9 mouse cellular contexts compared by ENCODE assay signal in the genomic region with DNA sequence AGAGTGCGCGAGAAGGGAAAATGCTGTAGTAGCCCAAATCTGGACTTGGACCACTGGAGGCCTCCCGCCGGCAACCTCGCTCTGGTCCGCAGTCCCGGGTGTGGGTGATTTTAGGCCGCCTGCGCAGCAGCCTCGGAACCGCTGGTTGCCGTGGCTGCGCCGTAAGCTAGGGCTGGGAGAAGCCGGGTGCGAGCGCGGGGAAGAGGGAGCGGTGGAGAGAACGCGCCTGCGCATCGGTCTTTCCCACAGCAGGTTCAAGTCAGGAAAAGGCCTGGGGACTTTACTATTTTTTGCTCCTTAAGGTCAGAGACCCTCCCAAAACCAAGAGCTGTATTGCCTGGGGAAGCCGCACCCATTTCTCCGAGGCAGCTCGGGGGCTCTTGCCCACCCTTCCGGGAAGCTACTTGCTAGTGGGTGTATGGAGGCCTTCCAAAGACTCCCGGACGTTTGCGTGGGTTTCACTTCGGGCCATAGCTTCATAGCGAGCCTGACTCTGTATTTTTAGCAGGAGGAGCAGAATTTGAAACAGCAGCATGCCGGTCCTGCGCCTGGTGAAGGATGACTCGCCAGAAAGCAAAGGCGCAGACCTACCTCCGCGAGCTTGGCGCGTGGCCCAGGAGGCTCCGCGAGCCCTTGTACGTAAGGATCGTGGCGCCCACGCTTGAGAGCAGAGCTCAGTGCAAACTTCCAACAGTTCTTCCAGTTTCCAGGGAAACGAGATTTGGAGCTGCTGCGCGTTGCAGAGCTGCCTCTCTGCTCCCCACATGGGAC. TPM values are rescaled to one million over a fixed set of nuclear protein-coding genes. Genes with fewer than 3 reads are reported as not detected.
DNase-seq lines count a peak whose midpoint lies in the region; ATAC-seq and TF ChIP-seq lines count a peak whose summit lies in the region.
"Had no signal": no experiment of that assay in that cellular context is flagged by ENCODE, and none has a peak within 500 bp of the region (broad histone marks: within the 10 kb centered on the region; RNA-seq: fewer than 3 reads in every experiment).

No protein-coding gene starts in this region.

- WGBS in thymus, adult 2 months: 1% methylated on average over 49 of the region's 49 CpGs
- WGBS in heart, embryonic 10.5 days: 1% methylated on average over 49 of the region's 49 CpGs
- WGBS in kidney, embryonic 16.5 days: under 1% methylated on average over 49 of the region's 49 CpGs
- WGBS in limb, embryonic 14.5 days: under 1% methylated on average over 49 of the region's 49 CpGs
- WGBS in midbrain, embryonic 15.5 days: under 1% methylated on average over 49 of the region's 49 CpGs

- peak overlapping the region; percentile 57 for H3K4me2 ChIP-seq in kidney, embryonic 16.5 days (replicated peaks; ENCODE audit: low read depth, low read length)
- peak overlapping the region; percentile 94 for H3K4me2 ChIP-seq in limb, embryonic 14.5 days (replicated peaks; ENCODE audit: low read depth, low read length, severe bottlenecking)
- H3K4me2 ChIP-seq in midbrain, embryonic 15.5 days: peak overlapping the region; percentile 95

- H3K27me3 ChIP-seq in thymus, adult 2 months (ENCODE audit: control insufficient read depth, insufficient read depth, low read length): peaks cover 25% of the 10 kb centered on the region
- H3K27me3 ChIP-seq in heart, embryonic 10.5 days (ENCODE audit: insufficient read depth, poor library complexity, severe bottlenecking): peaks cover 100% of the 10 kb centered on the region
- peaks cover 92% of the 10 kb centered on the region for H3K27me3 ChIP-seq in kidney, embryonic 16.5 days (ENCODE audit: insufficient read depth, low read length)
- H3K27me3 ChIP-seq in limb, embryonic 14.5 days (ENCODE audit: control insufficient read depth, insufficient read depth, low read length): peaks cover 83% of the 10 kb centered on the region
- H3K27me3 ChIP-seq in midbrain, embryonic 15.5 days (replicated peaks): peaks cover 78% of the 10 kb centered on the region
- no peaks in the 10 kb centered on the region for H3K27me3 ChIP-seq in testis, adult 2 months (ENCODE audit: control insufficient read depth, insufficient read depth, low read length)

- H3K9ac ChIP-seq in kidney, embryonic 16.5 days (replicated peaks; ENCODE audit: low read length): no peak overlapping the region
- H3K9ac ChIP-seq in limb, embryonic 14.5 days (ENCODE audit: low read depth, low read length, severe bottlenecking): 0 out of 2 replicates have a peak overlapping the region, but pooled peaks have one; percentile 28
- peak overlapping the region; percentile 34 for H3K9ac ChIP-seq in midbrain, embryonic 15.5 days

- ATAC-seq in kidney, embryonic 16.5 days (ENCODE audit: low FRiP score, low TSS enrichment): no peak
- no peak for ATAC-seq in limb, embryonic 14.5 days (ENCODE audit: low FRiP score, low read depth)
- peak; percentile 58 for ATAC-seq in midbrain, embryonic 15.5 days (replicated peaks)
- ATAC-seq: Patski had no signal

- no peak for TF ChIP-seq CTCF in thymus, adult 2 months (IDR thresholded peaks at IDR 0.05; ENCODE audit: borderline replicate concordance, control insufficient read depth, extremely low read depth, insufficient read depth, low read length, poor library complexity)
- TF ChIP-seq CTCF in testis, adult 2 months (IDR thresholded peaks at IDR 0.05; ENCODE audit: control insufficient read depth, insufficient read depth, insufficient replicate concordance, low read depth, low read length): no peak

- H3K4me3 ChIP-seq in thymus, adult 2 months (ENCODE audit: control insufficient read depth, insufficient read depth, low read length): peak overlapping the region; percentile 30
- H3K4me3 ChIP-seq in heart, embryonic 10.5 days: peak overlapping the region; percentile 71
- peak overlapping the region; percentile 46 for H3K4me3 ChIP-seq in kidney, embryonic 16.5 days (ENCODE audit: low read length)
- H3K4me3 ChIP-seq in limb, embryonic 14.5 days (replicated peaks; ENCODE audit: low read length): peak overlapping the region; percentile 41
- H3K4me3 ChIP-seq in midbrain, embryonic 15.5 days: peak overlapping the region; percentile 86
- H3K4me3 ChIP-seq in testis, adult 2 months (ENCODE audit: control insufficient read depth, low read depth, low read length): peak overlapping the region; percentile 75

- H3K36me3 ChIP-seq in thymus, adult 2 months (ENCODE audit: control insufficient read depth, insufficient read depth, low read length): no peaks in the 10 kb centered on the region
- no peaks in the 10 kb centered on the region for H3K36me3 ChIP-seq in heart, embryonic 10.5 days
- no peaks in the 10 kb centered on the region for H3K36me3 ChIP-seq in kidney, embryonic 16.5 days (ENCODE audit: insufficient read depth, low read length)
- no peaks in the 10 kb centered on the region for H3K36me3 ChIP-seq in limb, embryonic 14.5 days (ENCODE audit: control insufficient read depth, insufficient read depth, low read length)
- no peaks in the 10 kb centered on the region for H3K36me3 ChIP-seq in midbrain, embryonic 15.5 days (replicated peaks)
- H3K36me3 ChIP-seq in testis, adult 2 months (ENCODE audit: control insufficient read depth, insufficient read depth, low read length): no peaks in the 10 kb centered on the region

- no peak overlapping the region for H3K27ac ChIP-seq in thymus, adult 2 months (ENCODE audit: control insufficient read depth, insufficient read depth, low read length)
- no peak overlapping the region for H3K27ac ChIP-seq in heart, embryonic 10.5 days
- no peak overlapping the region for H3K27ac ChIP-seq in kidney, embryonic 16.5 days (ENCODE audit: low read length)
- no peak overlapping the region for H3K27ac ChIP-seq in limb, embryonic 14.5 days (replicated peaks; ENCODE audit: low read depth, low read length)
- no peak overlapping the region for H3K27ac ChIP-seq in midbrain, embryonic 15.5 days
- no peak overlapping the region for H3K27ac ChIP-seq in testis, adult 2 months (ENCODE audit: control insufficient read depth, insufficient read depth, low read depth, low read length)

- no peak for TF ChIP-seq POLR2A in thymus, adult 2 months (IDR thresholded peaks at IDR 0.05; ENCODE audit: control insufficient read depth, extremely low read depth, insufficient read depth, low read length, poor library complexity)
- no peak for TF ChIP-seq POLR2A in limb, embryonic 14.5 days (IDR thresholded peaks at IDR 0.05; ENCODE audit: borderline replicate concordance, extremely low read depth, insufficient read depth, insufficient read length)
- no peak for TF ChIP-seq POLR2A in testis, adult 2 months (IDR thresholded peaks at IDR 0.05; ENCODE audit: control insufficient read depth, low read depth, low read length)

- DNase-seq in thymus, adult 2 months: no peak
- no peak for DNase-seq in thymus, postnatal 14 days
- DNase-seq in embryo, embryonic 11 days: peak; percentile 55
- no peak for DNase-seq in heart, embryonic 10.5 days (ENCODE audit: low spot score)
- DNase-seq in limb, embryonic 14.5 days (ENCODE audit: low spot score): peak; percentile 32

- H3K9me3 ChIP-seq in heart, embryonic 10.5 days: no peaks in the 10 kb centered on the region
- H3K9me3 ChIP-seq in kidney, embryonic 16.5 days (ENCODE audit: low read length): no peaks in the 10 kb centered on the region
- no peaks in the 10 kb centered on the region for H3K9me3 ChIP-seq in limb, embryonic 14.5 days (ENCODE audit: control insufficient read depth, low read length)
- H3K9me3 ChIP-seq in midbrain, embryonic 15.5 days: no peaks in the 10 kb centered on the region

- 0 out of 2 replicates have a peak, but pooled peaks cover 6% of the 10 kb centered on the region for H3K4me1 ChIP-seq in thymus, adult 2 months (replicated peaks; ENCODE audit: control insufficient read depth, insufficient read depth, low read length)
- H3K4me1 ChIP-seq in heart, embryonic 10.5 days: peaks cover 30% of the 10 kb centered on the region
- peaks cover 26% of the 10 kb centered on the region for H3K4me1 ChIP-seq in kidney, embryonic 16.5 days (ENCODE audit: insufficient read depth, low read length)
- H3K4me1 ChIP-seq in limb, embryonic 14.5 days (ENCODE audit: control insufficient read depth, insufficient read depth, low read length): peaks cover 15% of the 10 kb centered on the region
- H3K4me1 ChIP-seq in midbrain, embryonic 15.5 days: peaks cover 40% of the 10 kb centered on the region
- peaks cover 25% of the 10 kb centered on the region for H3K4me1 ChIP-seq in testis, adult 2 months (ENCODE audit: control insufficient read depth, insufficient read depth, low read length)

RNA-seq across cellular contexts. Expression of gene Gm42517, which starts 1.3 kb away (rescaled TPM):
- polyA plus RNA-seq in thymus, adult 2 months (2012; rRNA removed): 0.61 and 1.1 TPM in 2 replicates
- 0.06 TPM in 1 of 2 replicates, not detected in the other for polyA plus RNA-seq in heart, embryonic 10.5 days (2016; fragmentation: Nextera tagmentation; extraction: Ambion mirVana)
- 0.21 TPM in 1 of 2 replicates, not detected in the other for polyA plus RNA-seq in kidney, embryonic 16.5 days (2015; fragmentation: Nextera tagmentation; extraction: Ambion mirVana)
- 0.45 and 0.65 TPM in 2 replicates for polyA plus RNA-seq in limb, embryonic 14.5 days (2012; rRNA removed)
- polyA plus RNA-seq in limb, embryonic 14.5 days (2014; fragmentation: Nextera tagmentation; extraction: Ambion mirVana): 0.14 and 0.52 TPM in 2 replicates
- polyA plus RNA-seq in midbrain, embryonic 15.5 days (2015; fragmentation: Nextera tagmentation; extraction: Ambion mirVana): 2.5 and 3.2 TPM in 2 replicates
- polyA plus RNA-seq in testis, adult 2 months (2012; rRNA removed): 0.53 and 0.78 TPM in 2 replicates

RNA-seq across cellular contexts. Expression of gene Pde6b, which starts 19.2 kb away (rescaled TPM):
- polyA plus RNA-seq in thymus, adult 2 months (2012; rRNA removed): not detected in 2 replicates
- 0.40 TPM in 1 of 2 replicates, not detected in the other for polyA plus RNA-seq in heart, embryonic 10.5 days (2016; fragmentation: Nextera tagmentation; extraction: Ambion mirVana)
- polyA plus RNA-seq in kidney, embryonic 16.5 days (2015; fragmentation: Nextera tagmentation; extraction: Ambion mirVana): 0.39 and 0.49 TPM in 2 replicates
- polyA plus RNA-seq in limb, embryonic 14.5 days (2012; rRNA removed): 0.03 TPM in 1 of 2 replicates, not detected in the other
- 0.17 TPM in 1 of 2 replicates, not detected in the other for polyA plus RNA-seq in limb, embryonic 14.5 days (2014; fragmentation: Nextera tagmentation; extraction: Ambion mirVana)
- polyA plus RNA-seq in midbrain, embryonic 15.5 days (2015; fragmentation: Nextera tagmentation; extraction: Ambion mirVana): 0.23 and 0.28 TPM in 2 replicates
- polyA plus RNA-seq in testis, adult 2 months (2012; rRNA removed): 0.02 TPM in 2 replicates

RNA-seq across cellular contexts. Expression of gene Pigg, which starts 56.6 kb away (rescaled TPM):
- 5.0 TPM in 2 replicates for polyA plus RNA-seq in thymus, adult 2 months (2012; rRNA removed)
- 6.9 and 7.9 TPM in 2 replicates for polyA plus RNA-seq in heart, embryonic 10.5 days (2016; fragmentation: Nextera tagmentation; extraction: Ambion mirVana)
- 7.3 and 7.5 TPM in 2 replicates for polyA plus RNA-seq in kidney, embryonic 16.5 days (2015; fragmentation: Nextera tagmentation; extraction: Ambion mirVana)
- polyA plus RNA-seq in limb, embryonic 14.5 days (2012; rRNA removed): 5.8 and 6.0 TPM in 2 replicates
- polyA plus RNA-seq in limb, embryonic 14.5 days (2014; fragmentation: Nextera tagmentation; extraction: Ambion mirVana): 2.4 TPM in 2 replicates
- 5.6 and 6.3 TPM in 2 replicates for polyA plus RNA-seq in midbrain, embryonic 15.5 days (2015; fragmentation: Nextera tagmentation; extraction: Ambion mirVana)
- 8.0 and 8.9 TPM in 2 replicates for polyA plus RNA-seq in testis, adult 2 months (2012; rRNA removed)

Comparison
In these comparisons a context has a peak if more than half of its experiments do, and no peak if none do; other contexts are left out.
1. DNase-seq: peak in embryo, embryonic 11 days (single experiment) and limb, embryonic 14.5 days (single experiment); none in thymus, adult 2 months (single experiment), thymus, postnatal 14 days (single experiment) and heart, embryonic 10.5 days (single experiment).
2. H3K4me3 ChIP-seq: peak in every context shown above with its lines; median percentile 86 in midbrain, embryonic 15.5 days; 75 in testis, adult 2 months; 71 in heart, embryonic 10.5 days; 46 in kidney, embryonic 16.5 days; 41 in limb, embryonic 14.5 days; 30 in thymus, adult 2 months.
3. Peak in every context shown above with its lines, with median percentiles within 50 percentile points of each other: H3K4me2 ChIP-seq.